Comparison of ENCODE assay signal across 1 mouse cellular context in the genomic region with DNA sequence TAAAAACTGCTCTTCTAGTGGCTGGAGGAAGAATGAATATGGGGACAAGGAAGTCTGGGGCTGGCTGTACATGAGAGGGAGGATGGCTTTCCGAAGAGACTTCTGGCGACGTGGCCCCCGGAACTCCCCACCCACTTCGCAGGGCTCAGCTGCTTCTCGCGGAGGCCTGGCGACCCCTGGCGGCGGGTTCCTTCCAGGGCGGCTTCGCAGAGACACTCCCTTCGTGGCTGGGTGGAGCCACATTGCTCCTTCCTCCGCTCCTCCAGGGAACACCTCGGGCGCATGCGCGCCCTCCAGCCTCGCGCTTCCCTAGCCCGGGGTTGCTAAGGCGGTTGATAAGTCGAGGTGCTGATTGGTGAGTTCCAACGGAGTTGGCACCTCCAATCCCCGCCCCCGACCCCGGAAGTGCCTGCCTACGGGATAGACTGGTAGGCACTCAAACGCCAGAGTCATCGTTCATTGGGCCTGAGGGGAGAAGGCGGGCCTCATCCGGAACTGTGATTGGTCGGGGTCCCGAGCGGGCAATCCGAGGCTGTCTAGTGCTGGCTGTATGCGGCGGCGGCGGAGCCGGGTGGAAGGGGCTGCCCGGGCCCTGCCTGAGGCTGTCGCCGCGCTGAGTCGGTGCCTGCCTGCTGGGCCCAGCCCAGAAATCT.
TF ChIP-seq lines count a peak whose summit lies in the region.

TSS of gene Tedc1 (plus strand) at position 535 of the 653 bp plus-strand sequence.

TF ChIP-seq in CH12.LX, 34 proteins besides CTCF, POLR2A, EP300 and RAD21 (continued from another document):
- TF ChIP-seq CHD2 (IDR thresholded peaks at IDR 0.05; ENCODE audit: low read length): peak; percentile 98
- peak; percentile 48; the same call in 1 of the 2 replicates for TF ChIP-seq IRF4 (IDR thresholded peaks at IDR 0.05; ENCODE audit: low read depth, low read length)
- no peak for TF ChIP-seq GABPA (IDR thresholded peaks at IDR 0.05; ENCODE audit: insufficient replicate concordance, low read depth, low read length)
- TF ChIP-seq NELFE (IDR thresholded peaks at IDR 0.05; ENCODE audit: low read depth, low read length): peak; percentile 68
- TF ChIP-seq ZC3H11A (IDR thresholded peaks at IDR 0.05; ENCODE audit: low read depth, low read length): peak; percentile 8; the same call in 1 of the 2 replicates
- no peak for TF ChIP-seq JUN (IDR thresholded peaks at IDR 0.05; ENCODE audit: insufficient read depth, low read depth, low read length)
- TF ChIP-seq UBTF (IDR thresholded peaks at IDR 0.05; ENCODE audit: low read depth, low read length): 0 out of 2 replicates have a peak, but pooled peaks have one; percentile 15
- TF ChIP-seq HCFC1 (IDR thresholded peaks at IDR 0.05; ENCODE audit: low read depth, low read length): peak; percentile 75
- TF ChIP-seq E2F4 (IDR thresholded peaks at IDR 0.05; ENCODE audit: insufficient replicate concordance, low read depth, low read length): 0 out of 2 replicates have a peak, but pooled peaks have one; percentile 86
- TF ChIP-seq MYC (IDR thresholded peaks at IDR 0.05; ENCODE audit: low read depth, low read length): peak; percentile 62; the same call in 1 of the 2 replicates
- peak; percentile 100 for TF ChIP-seq ELF1 (IDR thresholded peaks at IDR 0.05; ENCODE audit: low read depth, low read length)
- peak; percentile 97 for TF ChIP-seq MAZ (IDR thresholded peaks at IDR 0.05; ENCODE audit: low read depth, low read length)
- TF ChIP-seq ZNF384 (IDR thresholded peaks at IDR 0.05; ENCODE audit: low read depth, low read length): no peak
- peak; percentile 100 for TF ChIP-seq NRF1 (IDR thresholded peaks at IDR 0.05; ENCODE audit: low read depth, low read length)
- 0 out of 2 replicates have a peak, but pooled peaks have one; percentile 38 for TF ChIP-seq ZMIZ1 (IDR thresholded peaks at IDR 0.05; ENCODE audit: low read depth, low read length)
- TF ChIP-seq ETS1 (conservative IDR thresholded peaks at IDR 0.05; ENCODE audit: low read depth, low read length): no peak
- TF ChIP-seq MAX (IDR thresholded peaks at IDR 0.05; ENCODE audit: low read length): peak; percentile 76
- no peak for TF ChIP-seq ZKSCAN1 (IDR thresholded peaks at IDR 0.05; ENCODE audit: borderline replicate concordance, low read depth, low read length)
- peak; percentile 88 for TF ChIP-seq SMC3 (IDR thresholded peaks at IDR 0.05; ENCODE audit: low read depth, low read length)
- no peak; the same call in 1 of the 2 replicates for TF ChIP-seq MXI1 (IDR thresholded peaks at IDR 0.05; ENCODE audit: low read depth, low read length)
- no peak for TF ChIP-seq USF2 (conservative IDR thresholded peaks at IDR 0.05; ENCODE audit: low read depth, low read length)
- peak; percentile 76 for TF ChIP-seq TCF12 (IDR thresholded peaks at IDR 0.05; ENCODE audit: low read depth, low read length)
- peak; percentile 38; the same call in 1 of the 2 replicates for TF ChIP-seq TBP (conservative IDR thresholded peaks at IDR 0.05; ENCODE audit: low read depth, low read length)
- TF ChIP-seq POLR2AphosphoS2 (IDR thresholded peaks at IDR 0.05; ENCODE audit: low read depth, low read length): no peak
TF ChIP-seq in CH12.LX: peak in this region for 18.
